24 mouse cellular contexts compared by ENCODE assay signal in genomic region chr13:38127683-38128082, GRCm38 (mm10). TPM values are rescaled to one million over a fixed set of nuclear protein-coding genes. Genes with fewer than 3 reads are reported as not detected.
DNase-seq lines count a peak whose midpoint lies in the region; ATAC-seq lines count a peak whose summit lies in the region.
"Had no signal": no experiment of that assay in that cellular context is flagged by ENCODE, and none has a peak within 500 bp of the region (broad histone marks: within the 10 kb centered on the region; RNA-seq: fewer than 3 reads in every experiment).

No protein-coding gene starts in this region.

- ATAC-seq in embryonic facial prominence, embryonic 13.5 days (ENCODE audit: insufficient number of reproducible peaks, insufficient read depth, low FRiP score, low TSS enrichment, low read depth), result no peak
- ATAC-seq in heart, embryonic 16.5 days (replicated peaks; ENCODE audit: extremely low read depth, insufficient read depth, low FRiP score), result no peak
- no peak for ATAC-seq in heart, embryonic 11.5 days (replicated peaks; ENCODE audit: insufficient number of reproducible peaks, low FRiP score, low TSS enrichment)
- ATAC-seq in embryonic facial prominence, embryonic 15.5 days (ENCODE audit: insufficient number of reproducible peaks, low FRiP score, low TSS enrichment, low read depth), result no peak
- ATAC-seq in megakaryocyte, adult 5-6 weeks (ENCODE audit: poor library complexity, severe bottlenecking), result no peak
- ATAC-seq: activated CD4-positive, CD25-positive, alpha-beta regulatory T cell, adult 4 months; forebrain, embryonic 13.5 days; forebrain, embryonic 16.5 days had no signal

- H3K9me3 ChIP-seq in embryonic facial prominence, embryonic 13.5 days, result no peaks in the 10 kb centered on the region
- H3K9me3 ChIP-seq in embryonic facial prominence, embryonic 10.5 days, result no peaks in the 10 kb centered on the region
- no peaks in the 10 kb centered on the region for H3K9me3 ChIP-seq in heart, embryonic 16.5 days (replicated peaks; ENCODE audit: control insufficient read depth, low read length)
- no peaks in the 10 kb centered on the region for H3K9me3 ChIP-seq in heart, embryonic 11.5 days (replicated peaks; ENCODE audit: control insufficient read depth, low read length)
- no peaks in the 10 kb centered on the region for H3K9me3 ChIP-seq in embryonic facial prominence, embryonic 15.5 days (replicated peaks)
- H3K9me3 ChIP-seq: forebrain, embryonic 10.5 days; forebrain, embryonic 13.5 days; heart, embryonic 13.5 days; hindbrain, embryonic 12.5 days; hindbrain, embryonic 15.5 days had no signal

- no peaks in the 10 kb centered on the region for H3K36me3 ChIP-seq in embryonic facial prominence, embryonic 13.5 days
- no peaks in the 10 kb centered on the region for H3K36me3 ChIP-seq in embryonic facial prominence, embryonic 10.5 days (replicated peaks)
- no peaks in the 10 kb centered on the region for H3K36me3 ChIP-seq in heart, embryonic 16.5 days (ENCODE audit: control insufficient read depth, insufficient read depth)
- no peaks in the 10 kb centered on the region for H3K36me3 ChIP-seq in heart, embryonic 11.5 days (ENCODE audit: control insufficient read depth, insufficient read depth, low read length)
- H3K36me3 ChIP-seq in embryonic facial prominence, embryonic 15.5 days, result no peaks in the 10 kb centered on the region
- H3K36me3 ChIP-seq: forebrain, embryonic 10.5 days; heart, embryonic 13.5 days; hindbrain, embryonic 12.5 days; hindbrain, embryonic 15.5 days had no signal

- peaks cover 7% of the 10 kb centered on the region; the same call in 1 of the 2 replicates for H3K4me1 ChIP-seq in embryonic facial prominence, embryonic 13.5 days
- peaks cover 14% of the 10 kb centered on the region for H3K4me1 ChIP-seq in embryonic facial prominence, embryonic 10.5 days
- peaks cover 29% of the 10 kb centered on the region for H3K4me1 ChIP-seq in heart, embryonic 16.5 days (ENCODE audit: control insufficient read depth, insufficient read depth, low read length)
- H3K4me1 ChIP-seq in heart, embryonic 11.5 days (ENCODE audit: control insufficient read depth, insufficient read depth, low read length), result peaks cover 34% of the 10 kb centered on the region
- H3K4me1 ChIP-seq in embryonic facial prominence, embryonic 15.5 days, result 0 out of 2 replicates have a peak, but pooled peaks cover 4% of the 10 kb centered on the region
- H3K4me1 ChIP-seq: forebrain, embryonic 10.5 days; forebrain, embryonic 13.5 days; hindbrain, embryonic 12.5 days; hindbrain, embryonic 15.5 days had no signal

- H3K4me2 ChIP-seq in embryonic facial prominence, embryonic 13.5 days, result no peak overlapping the region
- H3K4me2 ChIP-seq in heart, embryonic 16.5 days (ENCODE audit: low read depth, low read length), result no peak overlapping the region
- H3K4me2 ChIP-seq in heart, embryonic 11.5 days, result no peak overlapping the region
- no peak overlapping the region for H3K4me2 ChIP-seq in embryonic facial prominence, embryonic 15.5 days (replicated peaks)
- H3K4me2 ChIP-seq: forebrain, embryonic 13.5 days; hindbrain, embryonic 12.5 days; hindbrain, embryonic 15.5 days had no signal

- H3K27ac ChIP-seq in embryonic facial prominence, embryonic 13.5 days, result peak overlapping the region; percentile 16; the same call in 1 of the 2 replicates
- H3K27ac ChIP-seq in embryonic facial prominence, embryonic 10.5 days (replicated peaks), result no peak overlapping the region
- H3K27ac ChIP-seq in heart, embryonic 16.5 days (ENCODE audit: low read length), result 0 out of 2 replicates have a peak overlapping the region, but pooled peaks have one; percentile 30
- H3K27ac ChIP-seq in heart, embryonic 11.5 days (ENCODE audit: low read depth, low read length), result no peak overlapping the region
- peak overlapping the region; percentile 52 for H3K27ac ChIP-seq in embryonic facial prominence, embryonic 15.5 days (replicated peaks)
- H3K27ac ChIP-seq: forebrain, embryonic 10.5 days; forebrain, embryonic 13.5 days; hindbrain, embryonic 12.5 days; hindbrain, embryonic 15.5 days had no signal

- no peaks in the 10 kb centered on the region for H3K27me3 ChIP-seq in embryonic facial prominence, embryonic 13.5 days
- 0 out of 2 replicates have a peak, but pooled peaks cover 7% of the 10 kb centered on the region for H3K27me3 ChIP-seq in embryonic facial prominence, embryonic 10.5 days (replicated peaks; ENCODE audit: low read depth, poor library complexity, severe bottlenecking)
- no peaks in the 10 kb centered on the region for H3K27me3 ChIP-seq in heart, embryonic 16.5 days (ENCODE audit: control insufficient read depth, insufficient read depth, low read length)
- no peaks in the 10 kb centered on the region for H3K27me3 ChIP-seq in heart, embryonic 11.5 days (ENCODE audit: control insufficient read depth, insufficient read depth, low read length)
- H3K27me3 ChIP-seq in embryonic facial prominence, embryonic 15.5 days, result no peaks in the 10 kb centered on the region
- H3K27me3 ChIP-seq: forebrain, embryonic 13.5 days; heart, embryonic 13.5 days; hindbrain, embryonic 12.5 days; hindbrain, embryonic 15.5 days had no signal

- H3K9ac ChIP-seq in embryonic facial prominence, embryonic 13.5 days, result no peak overlapping the region
- no peak overlapping the region for H3K9ac ChIP-seq in heart, embryonic 16.5 days (ENCODE audit: low read length)
- no peak overlapping the region for H3K9ac ChIP-seq in heart, embryonic 11.5 days (ENCODE audit: low read depth, low read length)
- H3K9ac ChIP-seq in embryonic facial prominence, embryonic 15.5 days, result no peak overlapping the region
- H3K9ac ChIP-seq: forebrain, embryonic 13.5 days; hindbrain, embryonic 12.5 days; hindbrain, embryonic 15.5 days had no signal

- DNase-seq in embryonic facial prominence, embryonic 10.5 days (ENCODE audit: low spot score), result no peak
- DNase-seq: adrenal gland, adult 8-10 months; adrenal gland, postnatal 25 days; cerebellum, adult 11-12 months; cerebellum, adult 8-10 months; cerebellum, postnatal 10 days; cerebellum, postnatal 36 days; embryo, embryonic 11 days; gastrocnemius, postnatal 14 days; heart, adult 18-20 months; kidney, adult 11 months had no signal

- WGBS in embryonic facial prominence, embryonic 13.5 days, result 78% methylated on average over 3 of the region's 3 CpGs
- WGBS in embryonic facial prominence, embryonic 10.5 days, result 92% methylated on average over 3 of the region's 3 CpGs
- 71% methylated on average over 3 of the region's 3 CpGs for WGBS in heart, embryonic 16.5 days
- 61% methylated on average over 3 of the region's 3 CpGs for WGBS in heart, embryonic 11.5 days (ENCODE audit: insufficient replicate concordance)
- 72% methylated on average over 3 of the region's 3 CpGs for whole genome bisulfite sequencing in embryonic facial prominence, embryonic 15.5 days

- no peak overlapping the region for H3K4me3 ChIP-seq in embryonic facial prominence, embryonic 13.5 days
- no peak overlapping the region for H3K4me3 ChIP-seq in embryonic facial prominence, embryonic 10.5 days
- no peak overlapping the region for H3K4me3 ChIP-seq in heart, embryonic 16.5 days (ENCODE audit: low read length)
- H3K4me3 ChIP-seq in heart, embryonic 11.5 days (ENCODE audit: low read depth, low read length), result no peak overlapping the region
- H3K4me3 ChIP-seq in embryonic facial prominence, embryonic 15.5 days (replicated peaks), result no peak overlapping the region
- H3K4me3 ChIP-seq: erythroblast, embryonic 14.5 days; forebrain, embryonic 10.5 days; forebrain, embryonic 13.5 days; heart, embryonic 13.5 days; hindbrain, embryonic 12.5 days; hindbrain, embryonic 15.5 days had no signal

RNA-seq across cellular contexts. Expression of gene Dsp, which starts 23.4 kb away (rescaled TPM):
- 20.1 and 21.5 TPM in 2 replicates for polyA plus RNA-seq in embryonic facial prominence, embryonic 13.5 days (2015; fragmentation: Nextera tagmentation; extraction: Ambion mirVana)
- polyA plus RNA-seq in embryonic facial prominence, embryonic 10.5 days (2016; fragmentation: Nextera tagmentation; extraction: Ambion mirVana), result 3.6 and 3.8 TPM in 2 replicates
- 40.0 and 44.1 TPM in 2 replicates for polyA plus RNA-seq in heart, embryonic 16.5 days (2015; fragmentation: Nextera tagmentation; extraction: Ambion mirVana)
- polyA plus RNA-seq in heart, embryonic 11.5 days (2014; fragmentation: Nextera tagmentation; extraction: Ambion mirVana), result 46.2 and 51.8 TPM in 2 replicates
- 48.5 and 57.2 TPM in 2 replicates for polyA plus RNA-seq in embryonic facial prominence, embryonic 15.5 days (2015; fragmentation: Nextera tagmentation; extraction: Ambion mirVana)
- total RNA-seq in megakaryocyte, adult 5-6 weeks (2015), result 0.23 and 0.29 TPM in 2 replicates
- total RNA-seq in megakaryocyte, adult 5-6 weeks (2017), result 0.15 and 0.37 TPM in 2 replicates
- polyA plus RNA-seq: erythroblast, embryonic 14.5 days had no signal

Comparison
In these comparisons a context has a peak if more than half of its experiments do, and no peak if none do; other contexts are left out.
1. H3K27ac ChIP-seq: peak in embryonic facial prominence, embryonic 13.5 days (single experiment), heart, embryonic 16.5 days (single experiment) and embryonic facial prominence, embryonic 15.5 days (single experiment); none in embryonic facial prominence, embryonic 10.5 days (single experiment) and heart, embryonic 11.5 days (single experiment).